Mouse (Mus musculus) thymus, postnatal 14 days (tissue): ENCODE data around the gene Larp6.
A peak's percentile ranks its signal among the peaks of the same experiment; 100 is the strongest.

Experiments
- DNase-seq: peaks from one replicate; pipeline ENCODE4 v3.0.0; 2021

The Larp6 gene

GRCm38 (mm10) chr9:60768393-60768792 is 55.6 kb downstream of the Larp6 start:
- DNase-seq: peak; percentile 9

GRCm38 (mm10) chr9:60769711-60770111 is 56.9 kb downstream of the Larp6 start:
- DNase-seq: peak; percentile 56

GRCm38 (mm10) chr9:60773713-60774112 is 60.9 kb downstream of the Larp6 start:
- DNase-seq: no peak

GRCm38 (mm10) chr9:60776899-60777298 is 64.1 kb downstream of the Larp6 start:
- DNase-seq: no peak

- DNase-seq: no peak
These were observed 69.4 kb downstream of the Larp6 start for GRCm38 (mm10) chr9:60782057-60782789.

GRCm38 (mm10) chr9:60785069-60785468 is 72.3 kb downstream of the Larp6 start:
- DNase-seq: no peak

GRCm38 (mm10) chr9:60787517-60788110 is 74.8 kb downstream of the Larp6 start:
- no peak for DNase-seq
